Mouse (Mus musculus) heart, postnatal 14 days (tissue): ENCODE measurements around the gene Psme1. TPM values are rescaled to one million over a fixed set of nuclear protein-coding genes. Genes with fewer than 3 reads are reported as not detected.

ENCODE experiments used
- DNase-seq, 2 experiments: peaks; one replicate each; pipeline ENCODE4 v3.0.0; 2021 to 2022
- intact Hi-C: fragments of 180-260 bp; cut with DNase I; formaldehyde crosslinking; loops from one replicate; pipeline ENCODE4 v1.15.1; 2025
- total RNA-seq, 2 experiments: library from RNA; stranded (reverse); gene quantifications; 2 replicates each; pipeline ENCODE4 v1.2.3; 2021

Gene Psme1
- total RNA-seq, 2 experiments from 2014 or later: 218 to 238 TPM

DNA sequence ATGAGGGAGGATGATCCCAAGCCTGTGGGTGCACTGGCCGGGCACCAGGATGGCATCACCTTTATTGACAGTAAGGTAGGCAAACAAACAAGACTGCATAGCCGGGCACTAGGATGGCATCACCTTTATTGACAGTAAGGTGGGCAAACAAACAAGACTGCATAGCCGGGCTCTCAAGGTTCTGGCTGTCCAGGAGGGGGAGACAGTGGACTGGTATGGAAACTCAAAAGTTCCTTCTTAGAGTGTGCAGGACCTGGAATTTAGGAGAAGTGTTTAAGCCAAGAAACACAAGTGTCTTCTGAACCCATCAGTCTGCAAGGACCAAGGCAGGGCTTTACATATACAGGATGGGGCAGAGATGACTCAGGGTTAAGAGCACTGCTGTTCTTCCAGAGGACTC lies 12.2 kb upstream of the Psme1 start:
- intact Hi-C loops: no loop called here

GRCm38 (mm10) chr14:55567496-55567895 lies 10.4 kb upstream of the Psme1 start:
- intact Hi-C loops: no loop called here
- no peak for DNase-seq

More for the DNA sequence above, 12.2 kb upstream of the Psme1 start:
- no peak for DNase-seq

GRCm38 (mm10) chr14:55570588-55570987 lies 7.3 kb upstream of the Psme1 start:
- intact Hi-C loops: no loop called here
- DNase-seq: no peak

DNA sequence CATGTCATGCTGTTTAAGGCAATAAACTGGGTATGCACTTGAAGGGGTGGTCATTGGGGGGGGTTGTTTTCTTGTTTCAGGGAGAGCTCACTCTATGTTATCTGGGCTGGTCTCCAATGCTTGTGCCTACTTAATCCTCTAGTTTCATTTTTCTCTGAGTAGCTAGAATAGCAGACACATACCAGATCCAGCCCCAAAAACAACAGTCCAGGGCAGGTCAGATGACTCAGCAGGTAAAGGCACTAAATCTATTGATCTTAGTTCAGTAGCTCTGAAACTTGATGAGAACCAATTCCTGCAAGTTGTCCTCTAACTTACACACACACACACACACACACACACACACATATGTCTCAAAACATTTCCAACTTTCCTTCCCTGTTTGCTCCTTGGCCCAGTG lies 6.2 kb upstream of the Psme1 start:
- no peak for DNase-seq
- intact Hi-C loops: no loop called here

GRCm38 (mm10) chr14:55575302-55575701 lies 2.6 kb upstream of the Psme1 start, which contains the start of gene Fitm1:
TSS of gene Fitm1 (plus strand) at chr14:55575617.
- intact Hi-C loops: no loop called here
- peak; percentile 49 to 70 for DNase-seq

DNA sequence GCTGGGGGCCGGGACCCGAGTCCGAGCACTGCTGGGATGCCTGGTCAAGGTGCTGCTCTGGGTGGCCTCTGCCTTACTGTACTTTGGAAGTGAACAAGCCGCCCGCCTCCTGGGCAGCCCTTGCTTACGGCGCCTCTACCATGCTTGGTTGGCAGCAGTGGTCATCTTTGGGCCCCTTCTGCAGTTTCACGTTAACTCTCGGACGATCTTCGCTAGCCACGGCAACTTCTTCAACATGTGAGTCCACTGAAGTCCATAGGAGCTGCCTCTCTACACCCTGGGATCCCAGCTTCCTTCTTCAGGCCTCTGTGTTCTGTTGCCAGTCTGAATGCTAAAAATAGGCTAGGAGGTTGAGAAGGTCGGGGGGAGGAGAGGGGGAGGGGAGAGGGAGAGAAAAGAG lies 2.2 kb upstream of the Psme1 start:
- intact Hi-C loops: no loop called here
- DNase-seq: peak in 1 of 2 experiments; percentile 45

- peak; percentile 33 to 50 for DNase-seq
- intact Hi-C loops: no loop called here
These were observed 1.5 kb upstream of the Psme1 start for GRCm38 (mm10) chr14:55576376-55576775.

GRCm38 (mm10) chr14:55578668-55579269 lies 846 bp downstream of the Psme1 start:
- intact Hi-C loops: no loop called here
- peak; percentile 61 to 69 for DNase-seq

GRCm38 (mm10) chr14:55579511-55580496 lies 1.9 kb downstream of the Psme1 start:
- intact Hi-C loops: no loop called here
- no peak for DNase-seq

GRCm38 (mm10) chr14:55580731-55581130 lies 2.8 kb downstream of the Psme1 start:
- intact Hi-C loops: no loop called here
- no peak for DNase-seq

DNA sequence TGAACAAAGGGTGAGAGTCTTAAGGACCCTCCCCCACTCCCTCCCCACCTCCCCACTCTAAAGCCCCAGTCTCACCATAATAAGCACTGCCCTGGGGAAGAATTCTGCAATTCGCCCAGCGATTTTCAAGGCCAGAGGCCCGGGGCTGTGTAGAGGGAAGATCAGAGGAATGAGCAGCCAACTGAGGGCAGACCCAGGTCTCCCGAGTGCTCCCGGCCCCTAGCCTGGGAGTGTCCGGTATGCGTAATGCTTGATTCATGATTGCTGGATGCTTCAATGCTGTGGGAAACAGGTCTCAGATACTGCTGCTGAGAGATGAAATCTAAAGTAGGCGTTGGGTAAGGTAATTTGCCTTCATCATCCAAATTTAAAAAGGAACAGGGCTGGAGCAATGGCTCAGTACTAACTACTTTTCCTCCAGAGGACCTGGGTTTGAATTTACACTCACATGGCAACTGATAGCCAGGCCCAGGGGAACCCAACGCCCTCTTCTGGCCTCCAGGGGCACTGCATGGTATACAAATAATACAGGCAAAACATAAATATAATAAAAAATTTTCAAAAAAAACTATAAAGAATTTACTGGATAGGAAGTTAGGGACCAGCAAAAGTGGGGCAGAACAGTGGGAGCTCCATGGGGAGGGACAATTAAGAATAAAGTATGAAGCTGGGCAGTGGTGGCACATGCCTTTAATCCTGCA lies 4.2 kb downstream of the Psme1 start:
- no peak for DNase-seq

GRCm38 (mm10) chr14:55584303-55584701 lies 6.4 kb downstream of the Psme1 start:
- intact Hi-C loops: no loop called here
- DNase-seq: no peak

More for the DNA sequence above, 4.2 kb downstream of the Psme1 start:
- intact Hi-C loops: no loop called here

- DNase-seq: peak; percentile 79 to 80
- intact Hi-C loops: no loop called here
These were observed 7.0 kb downstream of the Psme1 start, which contains the start of gene Emc9 for GRCm38 (mm10) chr14:55584702-55585565. TSS of gene Emc9 (minus strand) at chr14:55585302.

DNA sequence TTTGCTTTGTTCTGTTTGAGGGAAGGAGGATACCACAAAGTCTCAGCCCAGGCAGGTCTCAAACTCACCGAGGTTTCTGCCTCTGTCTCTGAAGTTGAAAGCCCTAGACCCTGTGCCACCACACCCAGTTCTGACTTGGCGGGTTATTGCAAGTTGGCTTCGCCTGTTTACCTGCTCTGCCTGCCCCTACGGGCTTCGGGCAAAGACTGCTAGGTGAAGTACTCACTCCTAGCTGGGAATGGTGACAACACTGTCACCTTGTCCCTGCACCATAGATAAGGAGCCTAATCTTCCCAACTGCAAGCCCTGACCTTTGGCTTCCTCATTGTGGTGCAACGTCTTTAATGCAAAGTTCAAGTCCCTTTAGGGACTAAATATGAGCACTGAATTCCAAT lies 7.6 kb downstream of the Psme1 start:
- DNase-seq: no peak
- intact Hi-C loops: no loop called here

DNA sequence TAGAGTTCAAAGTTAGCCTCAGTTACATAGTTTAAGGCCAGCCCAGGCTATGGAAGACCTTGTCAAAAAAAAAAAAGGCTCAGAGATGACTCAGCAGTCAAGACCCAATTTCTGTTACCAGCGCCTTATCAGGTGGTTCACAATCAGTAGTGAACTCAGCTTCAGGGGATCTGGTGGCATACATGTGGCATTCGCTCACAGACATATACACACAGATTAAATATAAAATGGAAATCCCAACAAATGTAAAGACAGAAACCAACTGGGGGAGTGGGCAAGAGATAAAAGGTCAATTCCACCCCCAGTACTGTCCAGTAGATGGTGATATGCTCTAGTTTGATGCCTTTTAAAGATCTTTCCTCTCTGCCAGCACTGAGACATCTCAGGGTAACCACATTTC lies 8.2 kb downstream of the Psme1 start:
- intact Hi-C loops: no loop called here

GRCm38 (mm10) chr14:55589271-55589670 lies 11.3 kb downstream of the Psme1 start:
- no peak for DNase-seq
- intact Hi-C loops: no loop called here

More for the DNA sequence above, 8.2 kb downstream of the Psme1 start:
- no peak for DNase-seq

- intact Hi-C loops: no loop called here
- no peak for DNase-seq
These were observed 12.0 kb downstream of the Psme1 start for GRCm38 (mm10) chr14:55589771-55590448.

GRCm38 (mm10) chr14:55590748-55591330 lies 12.9 kb downstream of the Psme1 start, which contains the start of gene Psme2:
TSS of gene Psme2 (minus strand) at chr14:55591113.
- intact Hi-C loops: no loop called here
- peak; percentile 92 to 93 for DNase-seq

GRCm38 (mm10) chr14:55591331-55591891 lies 13.5 kb downstream of the Psme1 start, which contains the start of gene Rnf31:
TSS of gene Rnf31 (plus strand) at chr14:55591708.
- peak; percentile 92 to 93 for DNase-seq
- intact Hi-C loops: no loop called here
